ENCODE assay signal across 25 mouse cellular contexts in the genomic region with DNA sequence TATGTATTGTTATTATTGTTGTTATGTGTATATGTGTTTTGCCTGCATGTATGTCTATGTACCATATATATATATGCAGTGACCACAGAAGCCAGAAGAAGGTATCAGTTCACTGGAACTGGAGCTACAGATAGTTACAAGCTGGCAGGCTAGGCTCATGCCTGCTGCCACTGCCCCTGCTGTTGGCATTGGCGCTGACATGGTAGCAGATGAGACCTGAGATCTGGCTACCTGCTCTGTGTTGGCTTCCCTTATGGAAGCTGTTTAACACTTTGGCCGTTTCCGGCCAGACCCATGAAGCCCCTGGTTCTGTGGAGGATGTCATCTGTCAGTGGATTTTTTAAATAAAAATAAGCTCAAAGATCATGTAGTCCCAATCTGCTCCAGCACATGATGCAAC.
"Had no signal": no experiment of that assay in that cellular context is flagged by ENCODE, and none has a peak within 500 bp of the region (broad histone marks: within the 10 kb centered on the region; RNA-seq: fewer than 3 reads in every experiment).

No protein-coding gene starts in this region.

- H3K36me3 ChIP-seq: embryonic facial prominence, embryonic 10.5 days; embryonic facial prominence, embryonic 12.5 days; embryonic facial prominence, embryonic 13.5 days; embryonic facial prominence, embryonic 15.5 days; forebrain, embryonic 10.5 days; forebrain, embryonic 12.5 days; forebrain, embryonic 15.5 days had no signal

- H3K9ac ChIP-seq: embryonic facial prominence, embryonic 12.5 days; embryonic facial prominence, embryonic 13.5 days; embryonic facial prominence, embryonic 15.5 days; forebrain, embryonic 12.5 days; forebrain, embryonic 13.5 days; forebrain, embryonic 15.5 days; forebrain, postnatal 0 days had no signal

- H3K4me2 ChIP-seq: embryonic facial prominence, embryonic 12.5 days; embryonic facial prominence, embryonic 13.5 days; embryonic facial prominence, embryonic 15.5 days; forebrain, embryonic 12.5 days; forebrain, embryonic 13.5 days; forebrain, embryonic 15.5 days had no signal

- ATAC-seq: forebrain, embryonic 13.5 days; forebrain, embryonic 14.5 days; forebrain, embryonic 15.5 days; forebrain, embryonic 16.5 days; forebrain, postnatal 0 days had no signal

- H3K4me3 ChIP-seq: embryonic facial prominence, embryonic 10.5 days; embryonic facial prominence, embryonic 12.5 days; embryonic facial prominence, embryonic 13.5 days; embryonic facial prominence, embryonic 15.5 days; erythroblast, embryonic 14.5 days; forebrain, embryonic 10.5 days; forebrain, embryonic 12.5 days; forebrain, embryonic 13.5 days; forebrain, embryonic 15.5 days; gastrocnemius, adult 2 months; heart, adult 2 months had no signal

- DNase-seq: cerebellum, adult 8-10 months; cerebellum, adult 9-10 months; cerebellum, adult 9-11 months; cerebellum, postnatal 36 days; embryo, embryonic 11 days; forebrain, postnatal 0 days; gastrocnemius, adult 2 months; gastrocnemius, postnatal 10 days; gastrocnemius, postnatal 14 days; gastrocnemius, postnatal 25 days; gastrocnemius, postnatal 36 days; heart, adult 11 months; heart, adult 18-20 months; heart, adult 2 months had no signal

- H3K4me1 ChIP-seq: embryonic facial prominence, embryonic 15.5 days; forebrain, embryonic 13.5 days; forebrain, embryonic 15.5 days had no signal

- H3K9me3 ChIP-seq: embryonic facial prominence, embryonic 10.5 days; embryonic facial prominence, embryonic 12.5 days; embryonic facial prominence, embryonic 13.5 days; embryonic facial prominence, embryonic 15.5 days; forebrain, embryonic 10.5 days; forebrain, embryonic 12.5 days; forebrain, embryonic 13.5 days; forebrain, embryonic 15.5 days had no signal

- H3K27me3 ChIP-seq: embryonic facial prominence, embryonic 12.5 days; embryonic facial prominence, embryonic 13.5 days; embryonic facial prominence, embryonic 15.5 days; forebrain, embryonic 12.5 days; forebrain, embryonic 13.5 days; forebrain, embryonic 15.5 days had no signal

- H3K27ac ChIP-seq: embryonic facial prominence, embryonic 10.5 days; embryonic facial prominence, embryonic 12.5 days; embryonic facial prominence, embryonic 13.5 days; embryonic facial prominence, embryonic 15.5 days; forebrain, embryonic 10.5 days; forebrain, embryonic 12.5 days; forebrain, embryonic 13.5 days; forebrain, embryonic 15.5 days; gastrocnemius, adult 2 months; heart, adult 2 months had no signal
